Mouse (Mus musculus) macrophage (primary cell): Measurements from ENCODE around the gene Polr2j. TPM values are rescaled to one million over a fixed set of nuclear protein-coding genes. Genes with fewer than 3 reads are reported as not detected.
A peak's percentile ranks its signal among the peaks of the same experiment; 100 is the strongest.
"Not testable (repeated sequence)": the region's sequence is repeated elsewhere in the genome, so short reads cannot be mapped to it uniquely, and the experiment has no call there.

Source experiments
- H3K27ac ChIP-seq: fragments of 350-480 bp; formaldehyde crosslinking; 2 replicates; pipeline ENCODE4 v1.9.0; 2021
- H3K36me3 ChIP-seq: fragments of 350-480 bp; formaldehyde crosslinking; 2 replicates; pipeline ENCODE4 v1.9.0; 2021; ENCODE audit errors: inconsistent target
- H3K4me3 ChIP-seq: fragments of 350-480 bp; formaldehyde crosslinking; 2 replicates; pipeline ENCODE4 v1.9.0; 2021; ENCODE audit errors: inconsistent target
- H3K79me2 ChIP-seq: fragments of 350-480 bp; formaldehyde crosslinking; 2 replicates; pipeline ENCODE4 v1.9.0; 2021; ENCODE audit errors: inconsistent target
- WGBS: methylation state at CpG from one replicate; pipeline ENCODE4 v1.1.7; 2026; ENCODE audit warnings: inconsistent platforms; ENCODE audit not compliant: missing documents; 5-methylcytosine and 5-hydroxymethylcytosine counted together
- polyA plus RNA-seq: library from polyadenylated mRNA; stranded (reverse); fragments of 250-400 nt; gene quantifications from 3 replicates; pipeline ENCODE4 v1.2.4, GENCODE M21; 2018; ENCODE audit warnings: inconsistent platforms

Polr2j gene
- polyA plus RNA-seq, 1 experiment from 2014 or later = 118 TPM

DNA sequence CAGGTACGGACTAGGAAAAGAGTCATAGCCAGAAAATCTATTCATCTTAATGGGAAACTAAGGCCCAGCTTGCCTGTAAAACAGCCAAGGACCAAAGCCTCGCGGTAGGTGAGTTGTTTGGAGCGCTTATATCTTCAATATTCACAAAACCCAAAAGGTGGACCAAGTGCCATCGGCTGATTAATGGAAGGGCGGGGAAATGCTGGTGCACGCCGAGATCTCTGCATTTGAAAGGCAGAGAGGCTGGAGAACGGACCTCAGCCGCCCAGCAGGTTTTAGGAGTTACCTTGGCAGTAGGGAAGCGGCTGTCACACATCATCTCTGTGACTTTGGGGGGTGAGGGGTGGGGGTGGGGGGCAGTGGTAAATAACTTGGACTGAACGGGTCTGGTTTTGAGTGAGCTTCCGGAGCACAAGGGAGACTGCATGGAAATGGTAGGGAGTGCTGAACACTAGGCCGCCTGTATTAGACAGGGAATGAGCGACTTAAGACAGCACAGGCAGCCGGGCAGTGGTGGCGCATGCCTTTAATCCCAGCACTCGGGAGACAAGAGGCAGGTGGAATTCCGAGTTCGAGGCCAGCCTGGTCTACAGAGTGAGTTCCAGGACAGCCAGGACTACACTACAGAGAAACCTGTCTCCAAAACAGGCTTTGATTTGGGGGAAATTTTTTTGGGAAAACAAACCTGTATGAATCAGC, 20.0 kb downstream of the Polr2j start:
- peaks cover 15% of the 10 kb centered on the region; the same call in 1 of the 2 replicates for H3K36me3 ChIP-seq
- peaks cover 40% of the 10 kb centered on the region for H3K79me2 ChIP-seq
- 8% methylated on average over 20 of the region's 20 CpGs for WGBS

DNA sequence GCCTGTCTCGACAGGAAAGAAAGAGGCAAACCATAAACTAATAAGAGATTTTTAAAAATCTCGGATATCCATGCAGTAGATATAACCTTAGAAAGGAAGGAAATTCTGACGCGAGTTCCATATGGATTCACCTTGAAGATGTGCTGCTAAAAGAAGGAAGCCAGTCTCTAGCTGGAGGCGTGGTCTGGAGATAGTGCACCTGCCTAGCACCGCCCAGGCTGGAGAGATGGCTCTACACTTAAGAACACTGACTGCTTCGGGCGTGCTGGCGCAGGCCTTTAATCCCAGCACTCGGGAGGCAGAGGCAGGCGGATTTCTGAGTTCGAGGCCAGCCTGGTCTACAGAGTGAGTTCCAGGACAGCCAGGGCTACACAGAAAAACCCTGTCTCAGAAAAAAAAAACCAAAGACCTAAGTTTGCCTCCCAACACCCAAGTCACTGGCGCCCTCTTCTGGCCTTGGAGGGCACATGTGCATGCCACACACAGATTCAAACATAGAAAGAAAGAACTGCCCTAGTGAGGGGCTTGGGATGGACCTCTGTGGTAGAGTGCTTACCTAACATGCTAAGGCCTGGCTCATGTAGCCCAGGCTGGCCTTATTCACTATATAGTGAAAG, 21.3 kb downstream of the Polr2j start:
- H3K79me2 ChIP-seq = peaks cover 40% of the 10 kb centered on the region
- 85% methylated on average over 13 of the region's 13 CpGs for WGBS
- H3K27ac ChIP-seq = no peak overlapping the region
- H3K4me3 ChIP-seq = no peak overlapping the region
- H3K36me3 ChIP-seq = peaks cover 17% of the 10 kb centered on the region; the same call in 1 of the 2 replicates

More for the DNA sequence above, 20.0 kb downstream of the Polr2j start:
- H3K4me3 ChIP-seq = peak overlapping the region; percentile 93
- peak overlapping the region; percentile 40 for H3K27ac ChIP-seq

DNA sequence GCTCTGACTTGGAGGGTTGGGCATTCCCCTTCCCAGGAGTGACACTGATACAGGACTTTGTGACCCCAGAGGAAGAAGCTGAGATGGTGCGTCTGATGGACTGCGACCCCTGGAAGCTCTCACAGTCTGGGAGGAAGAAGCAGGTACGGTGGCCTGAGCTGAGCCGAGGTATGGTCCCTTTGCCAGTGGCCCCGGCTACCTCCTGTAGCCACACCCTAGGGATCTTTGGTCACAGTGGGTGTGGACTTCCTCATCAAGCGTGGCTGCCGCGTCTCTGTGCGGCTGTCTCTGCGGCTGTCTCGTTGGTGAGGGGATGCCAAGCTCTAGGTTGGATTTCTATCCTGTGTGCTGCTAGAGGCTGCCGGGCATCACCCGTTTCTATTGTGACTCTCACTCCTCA, 23.0 kb downstream of the Polr2j start:
- WGBS = 42% methylated on average over 13 of the region's 13 CpGs
- Histone ChIP-seq H3K27ac (peak overlapping the region; percentile 24), H3K4me3 (no peak overlapping the region), H3K79me2 (peaks cover 39% of the 10 kb centered on the region), H3K36me3 (peaks cover 16% of the 10 kb centered on the region; the same call in 1 of the 2 replicates)

- Histone ChIP-seq H3K27ac (peak overlapping the region; percentile 24; the same call in 1 of the 2 replicates), H3K79me2 (peaks cover 32% of the 10 kb centered on the region), H3K4me3 (no peak overlapping the region), H3K36me3 (peaks cover 16% of the 10 kb centered on the region; the same call in 1 of the 2 replicates)
- WGBS = 44% methylated on average over 10 of the region's 10 CpGs
Measured at GRCm38 (mm10) chr5:136140057-136140482, 23.6 kb downstream of the Polr2j start.

DNA sequence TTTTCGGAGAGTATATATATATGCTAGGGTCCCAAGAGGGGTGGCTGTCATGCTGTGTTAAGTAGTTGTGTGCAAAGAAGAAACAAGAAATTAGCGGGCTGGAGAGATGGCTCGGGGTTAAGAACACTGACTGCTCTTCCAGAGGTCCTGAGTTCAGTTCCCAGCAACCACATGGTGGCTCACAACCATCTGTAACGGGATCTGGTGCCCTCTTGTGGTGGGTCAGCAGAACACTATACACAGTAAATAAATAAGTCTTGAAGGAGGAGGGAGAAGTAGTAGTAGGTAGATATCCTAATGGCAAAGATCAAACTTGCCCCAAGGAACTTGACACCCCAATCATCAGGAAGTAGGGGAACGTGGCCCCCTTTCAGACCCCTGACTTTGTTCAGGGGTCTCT, 26.3 kb downstream of the Polr2j start:
- no peak overlapping the region for H3K27ac ChIP-seq
- H3K79me2 ChIP-seq = peaks cover 14% of the 10 kb centered on the region
- peaks cover 16% of the 10 kb centered on the region; the same call in 1 of the 2 replicates for H3K36me3 ChIP-seq
- H3K4me3 ChIP-seq = no peak overlapping the region
- WGBS = 99% methylated on average over 5 of the region's 5 CpGs

GRCm38 (mm10) chr5:136143161-136143755, 26.8 kb downstream of the Polr2j start:
- peaks cover 16% of the 10 kb centered on the region; the same call in 1 of the 2 replicates for H3K36me3 ChIP-seq
- peaks cover 9% of the 10 kb centered on the region for H3K79me2 ChIP-seq
- 91% methylated on average over 6 of the region's 6 CpGs for WGBS
- H3K27ac ChIP-seq = no peak overlapping the region
- no peak overlapping the region for H3K4me3 ChIP-seq

GRCm38 (mm10) chr5:136144606-136145430, 28.4 kb downstream of the Polr2j start:
- 86% methylated on average over 12 of the region's 12 CpGs for WGBS
- H3K4me3 ChIP-seq = no peak overlapping the region

DNA sequence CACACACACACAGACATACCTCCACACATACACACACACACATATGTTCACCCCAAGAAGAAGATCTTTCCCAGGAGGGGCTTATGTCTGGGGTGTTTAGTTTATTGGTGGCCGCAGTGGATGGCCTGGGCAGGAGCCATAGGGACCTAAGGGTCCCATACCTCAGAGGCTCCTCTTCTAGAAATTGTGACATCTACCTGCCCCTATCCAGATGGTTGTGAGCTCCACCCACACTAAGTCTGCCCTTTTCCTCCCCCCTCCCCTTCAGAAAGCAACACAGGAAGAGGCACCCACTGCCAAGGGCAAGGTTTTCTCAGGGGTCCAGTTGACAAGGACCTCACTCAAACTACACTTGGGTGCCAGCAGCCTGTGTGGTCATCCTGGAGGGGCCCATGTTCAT, 30.5 kb downstream of the Polr2j start:
- no peak overlapping the region for H3K4me3 ChIP-seq
- WGBS = 100% methylated on average over 1 of the region's 1 CpGs
- peaks cover 3% of the 10 kb centered on the region; the same call in 1 of the 2 replicates for H3K36me3 ChIP-seq
- no peak overlapping the region for H3K27ac ChIP-seq
- no peaks in the 10 kb centered on the region for H3K79me2 ChIP-seq

More at GRCm38 (mm10) chr5:136144606-136145430, 28.4 kb downstream of the Polr2j start:
- Histone ChIP-seq H3K27ac (no peak overlapping the region), H3K36me3 (peaks cover 16% of the 10 kb centered on the region; the same call in 1 of the 2 replicates), H3K79me2 (no peaks in the 10 kb centered on the region)

- H3K36me3 ChIP-seq = no peaks in the 10 kb centered on the region
- 82% methylated on average over 8 of the region's 8 CpGs for WGBS
- H3K27ac ChIP-seq = no peak overlapping the region
- no peaks in the 10 kb centered on the region for H3K79me2 ChIP-seq
- no peak overlapping the region for H3K4me3 ChIP-seq
Measured at GRCm38 (mm10) chr5:136147704-136148103, 31.3 kb downstream of the Polr2j start.

DNA sequence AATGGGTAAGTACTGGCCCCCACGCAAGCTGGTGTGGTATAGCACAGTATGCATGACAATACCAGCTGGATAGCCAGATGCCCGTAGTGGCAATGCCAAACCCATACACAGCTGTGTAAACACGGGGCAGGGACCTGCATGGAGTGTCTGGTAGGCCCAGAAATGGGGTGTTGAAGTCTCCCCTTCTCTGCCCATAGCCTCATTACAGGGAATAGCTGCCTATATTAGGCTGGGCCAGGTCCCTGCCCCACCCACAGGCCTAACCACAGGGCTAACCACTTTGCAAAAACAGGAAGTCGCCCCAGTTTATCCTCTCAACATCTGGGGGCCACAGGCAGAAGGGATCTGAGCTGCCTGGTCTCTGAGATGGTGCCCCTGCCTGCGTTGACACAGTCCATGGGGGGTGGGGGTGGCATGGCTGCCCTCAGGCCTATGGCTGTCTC, 32.7 kb downstream of the Polr2j start:
- not testable (repeated sequence) for H3K27ac ChIP-seq
- WGBS = 9% methylated on average over 2 of the region's 5 CpGs

GRCm38 (mm10) chr5:136152365-136152764, 35.9 kb downstream of the Polr2j start:
- 96% methylated on average over 8 of the region's 8 CpGs for WGBS
- Histone ChIP-seq H3K4me3 (no peak overlapping the region), H3K27ac (no peak overlapping the region), H3K36me3 (no peaks in the 10 kb centered on the region), H3K79me2 (no peaks in the 10 kb centered on the region)

More for the DNA sequence above, 32.7 kb downstream of the Polr2j start:
- not testable (repeated sequence) for H3K4me3 ChIP-seq, H3K36me3 ChIP-seq, H3K79me2 ChIP-seq

GRCm38 (mm10) chr5:136155399-136155798, 39.0 kb downstream of the Polr2j start:
- Histone ChIP-seq H3K79me2 (no peaks in the 10 kb centered on the region), H3K4me3 (no peak overlapping the region), H3K36me3 (peaks cover 4% of the 10 kb centered on the region; the same call in 1 of the 2 replicates), H3K27ac (no peak overlapping the region)
- WGBS = 86% methylated on average over 3 of the region's 5 CpGs

- WGBS = 93% methylated on average over 10 of the region's 12 CpGs
- H3K27ac ChIP-seq, H3K79me2 ChIP-seq, H3K4me3 ChIP-seq: not testable (repeated sequence)
- peaks cover 28% of the 10 kb centered on the region for H3K36me3 ChIP-seq
Measured at GRCm38 (mm10) chr5:136160084-136160483, 43.7 kb downstream of the Polr2j start.
